Mouse (Mus musculus) hindbrain, embryonic 11.5 days (tissue): ENCODE measurements around the gene Arhgef28. TPM values are rescaled to one million over a fixed set of nuclear protein-coding genes. Genes with fewer than 3 reads are reported as not detected.

ENCODE experiments used
- ATAC-seq: fragments of 200-750 bp; cut with Nextera tagmentation; 2 replicates; pipeline ENCODE4 v1.8.0; 2017; ENCODE audit warnings: mild to moderate bottlenecking, moderate TSS enrichment, moderate library complexity; ENCODE audit not compliant: low FRiP score
- DNase-seq: peaks from one replicate; pipeline ENCODE4 v3.0.0-alpha.2; 2015; ENCODE audit warnings: low spot score
- H3K27ac ChIP-seq: fragments of 300-500 bp; sonication (generic); 2 replicates; pipeline ENCODE4 v1.5.1; 2014; ENCODE audit warnings: mild to moderate bottlenecking, low read depth, low read length
- H3K27me3 ChIP-seq: fragments of 300-500 bp; sonication (generic); 2 replicates; pipeline ENCODE4 v1.6.1; 2014; ENCODE audit warnings: mild to moderate bottlenecking, low read length, moderate library complexity, mixed read lengths; ENCODE audit not compliant: control insufficient read depth, insufficient read depth
- H3K36me3 ChIP-seq: fragments of 300-500 bp; sonication (generic); 2 replicates; pipeline ENCODE4 v1.6.1; 2014; ENCODE audit warnings: mild to moderate bottlenecking, low read length, moderate library complexity, mixed read lengths; ENCODE audit not compliant: control insufficient read depth, insufficient read depth
- H3K4me1 ChIP-seq: fragments of 300-500 bp; sonication (generic); replicated peaks from 2 replicates; pipeline ENCODE4 v1.6.1; 2014; ENCODE audit warnings: low read length, mixed read lengths; ENCODE audit not compliant: control insufficient read depth, insufficient read depth
- H3K4me2 ChIP-seq: fragments of 300-500 bp; sonication (generic); replicated peaks from 2 replicates; pipeline ENCODE4 v1.6.1; 2014; ENCODE audit warnings: mild to moderate bottlenecking, low read depth, low read length
- H3K4me3 ChIP-seq: fragments of 300-500 bp; sonication (generic); 2 replicates; pipeline ENCODE4 v1.5.1; 2014; ENCODE audit warnings: low read depth, low read length
- H3K9ac ChIP-seq: fragments of 300-500 bp; sonication (generic); 2 replicates; pipeline ENCODE4 v1.6.1; 2014; ENCODE audit warnings: low read depth, low read length
- H3K9me3 ChIP-seq: fragments of 300-500 bp; sonication (generic); 2 replicates; pipeline ENCODE4 v1.6.1; 2016; ENCODE audit warnings: low read length; ENCODE audit not compliant: control insufficient read depth
- WGBS: fragments of 180-500 bp; shearing (Covaris S2); extraction: QIAGEN DNeasy Blood & Tissue Kit; methylation state at CpG from one replicate; pipeline ENCODE4 v1.1.7; 2014; 5-methylcytosine and 5-hydroxymethylcytosine counted together
- polyA plus RNA-seq: library from polyadenylated mRNA; unstranded; fragments of >200 nt; fragmentation: Nextera tagmentation; extraction: Ambion mirVana; gene quantifications from 2 replicates; pipeline ENCODE4 v1.2.1, GENCODE M21; 2014

The Arhgef28 gene
- polyA plus RNA-seq, 1 experiment from 2014 or later = 11.8 TPM

DNA sequence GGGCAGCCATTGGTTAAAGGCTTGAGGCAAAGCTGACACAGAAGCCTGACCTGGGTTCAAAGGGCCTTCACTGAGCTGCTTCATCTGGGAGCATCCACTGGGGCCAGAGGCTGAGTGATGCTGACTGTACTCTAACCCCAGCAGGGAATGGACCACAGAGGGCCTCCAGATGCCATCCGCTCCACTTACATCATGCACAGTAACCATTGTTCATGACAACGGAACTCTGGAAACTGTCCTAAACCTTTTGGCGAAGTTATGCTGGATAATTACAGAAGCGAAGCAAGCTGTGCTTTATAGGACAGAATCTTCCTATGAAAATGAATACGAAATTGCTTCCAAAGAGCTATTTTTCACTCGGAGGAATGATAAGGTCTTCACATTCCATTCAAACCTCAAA lies 219.5 kb downstream of the Arhgef28 start:
- no peaks in the 10 kb centered on the region for H3K4me1 ChIP-seq
- no peaks in the 10 kb centered on the region for H3K36me3 ChIP-seq
- H3K27ac ChIP-seq = no peak overlapping the region
- DNase-seq = no peak
- H3K9me3 ChIP-seq = no peaks in the 10 kb centered on the region
- no peak overlapping the region for H3K4me3 ChIP-seq
- H3K27me3 ChIP-seq = no peaks in the 10 kb centered on the region
- no peak overlapping the region for H3K4me2 ChIP-seq
- WGBS = 84% methylated on average over 6 of the region's 6 CpGs
- no peak for ATAC-seq
- H3K9ac ChIP-seq = no peak overlapping the region

DNA sequence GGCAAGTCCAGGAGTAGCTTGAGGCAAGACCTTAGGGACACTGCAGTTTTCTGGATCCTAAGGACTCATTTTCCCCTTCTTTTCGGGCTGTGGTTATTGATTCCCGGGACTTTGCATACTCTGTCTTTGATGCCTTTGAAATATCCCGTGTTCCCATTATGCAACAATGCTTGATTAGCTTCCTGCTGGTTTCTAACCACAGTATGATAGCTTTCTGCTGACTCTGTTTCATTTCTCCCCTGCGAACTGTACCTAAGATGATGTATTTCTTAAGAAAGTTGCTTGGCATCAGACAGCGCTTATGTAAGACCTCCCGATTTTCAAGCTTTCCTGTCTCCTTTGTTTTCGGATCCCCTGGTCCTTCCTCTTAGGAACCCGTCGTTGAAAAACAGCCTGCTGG lies 229.1 kb downstream of the Arhgef28 start:
- 90% methylated on average over 9 of the region's 9 CpGs for WGBS
- Histone ChIP-seq H3K4me1 (no peaks in the 10 kb centered on the region), H3K27ac (no peak overlapping the region), H3K27me3 (no peaks in the 10 kb centered on the region), H3K9ac (no peak overlapping the region), H3K4me3 (no peak overlapping the region), H3K9me3 (no peaks in the 10 kb centered on the region), H3K36me3 (no peaks in the 10 kb centered on the region), H3K4me2 (no peak overlapping the region)
- no peak for DNase-seq
- ATAC-seq = no peak

DNA sequence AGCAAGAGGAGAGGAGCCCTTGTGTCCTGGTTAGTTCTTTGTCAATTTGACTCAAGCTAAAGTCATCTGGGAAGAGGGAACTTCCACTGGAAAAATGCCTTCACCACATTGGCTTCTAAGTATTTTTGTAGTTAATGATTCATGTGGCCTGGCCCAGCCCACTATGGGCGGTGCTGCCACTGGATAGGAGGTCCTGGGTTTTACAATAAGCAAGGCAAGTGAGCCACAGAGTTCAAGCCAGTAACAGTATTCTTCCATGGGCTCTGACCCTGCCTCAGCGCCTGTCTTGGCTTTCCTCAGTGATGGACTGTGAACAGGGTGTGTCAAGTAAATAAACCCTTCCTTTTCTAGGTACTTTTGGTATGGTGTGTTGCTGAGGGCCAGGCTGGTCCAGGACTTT lies 229.6 kb downstream of the Arhgef28 start:
- Histone ChIP-seq H3K4me2 (no peak overlapping the region), H3K27ac (no peak overlapping the region), H3K9ac (no peak overlapping the region), H3K36me3 (no peaks in the 10 kb centered on the region), H3K9me3 (no peaks in the 10 kb centered on the region), H3K4me1 (no peaks in the 10 kb centered on the region), H3K4me3 (no peak overlapping the region), H3K27me3 (no peaks in the 10 kb centered on the region)
- WGBS = 90% methylated on average over 2 of the region's 2 CpGs
- no peak for DNase-seq
- no peak for ATAC-seq

DNA sequence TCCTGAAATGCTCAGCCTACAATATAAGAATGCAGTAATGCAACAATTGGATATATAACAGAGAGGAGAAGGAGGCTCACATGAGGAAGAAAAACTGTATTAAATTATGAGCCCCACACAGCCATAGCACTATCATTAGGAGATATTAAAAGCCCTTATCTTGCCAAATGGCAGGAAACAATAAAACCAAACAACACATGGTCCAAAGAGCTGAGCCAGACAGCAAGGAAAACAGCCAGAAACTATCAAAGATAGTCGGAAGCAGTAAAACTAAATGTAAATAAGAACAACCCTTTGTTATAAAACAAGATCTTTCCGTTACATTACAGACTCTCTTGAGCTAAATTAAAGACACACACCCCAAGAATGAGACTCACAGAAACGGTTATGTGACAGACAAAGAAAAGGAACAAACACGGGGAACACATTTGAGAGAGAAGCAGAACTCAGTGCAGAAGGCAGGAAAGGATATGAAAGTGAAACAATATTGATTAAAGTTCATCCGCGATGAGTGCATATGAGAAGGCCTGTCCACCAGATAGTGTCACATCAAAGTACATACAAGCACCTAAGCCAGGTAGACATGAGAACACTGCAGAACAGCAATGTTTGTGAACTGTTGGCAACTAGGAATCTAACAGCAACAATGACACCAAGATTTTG lies 231.6 kb downstream of the Arhgef28 start:
- WGBS = 88% methylated on average over 6 of the region's 6 CpGs
- Histone ChIP-seq H3K27ac (no peak overlapping the region), H3K36me3 (no peaks in the 10 kb centered on the region), H3K27me3 (no peaks in the 10 kb centered on the region), H3K4me1 (no peaks in the 10 kb centered on the region), H3K4me3 (no peak overlapping the region), H3K9ac (no peak overlapping the region), H3K9me3 (no peaks in the 10 kb centered on the region), H3K4me2 (no peak overlapping the region)
- DNase-seq (no peak), ATAC-seq (no peak)

DNA sequence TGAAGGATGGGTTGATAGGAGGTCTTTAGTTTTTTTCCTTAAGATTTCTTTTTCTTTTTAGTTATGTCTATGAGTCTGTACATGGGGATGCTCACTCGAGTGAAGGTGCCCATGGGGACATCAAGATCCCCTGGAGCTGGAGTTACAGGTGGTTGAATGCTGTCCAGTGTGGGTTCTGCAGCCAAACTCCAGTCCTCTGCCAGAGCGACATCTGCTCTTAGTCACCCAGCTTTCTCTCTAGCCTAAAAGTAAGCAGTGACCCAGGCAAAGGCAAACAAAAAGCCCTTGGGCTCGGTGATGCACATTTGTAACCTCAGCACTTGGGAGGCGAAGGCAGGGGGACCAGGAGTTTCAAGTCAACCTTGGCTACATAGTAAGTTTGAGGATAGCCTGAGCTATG lies 232.3 kb downstream of the Arhgef28 start:
- no peak for ATAC-seq
- Histone ChIP-seq H3K4me3 (no peak overlapping the region), H3K9me3 (no peaks in the 10 kb centered on the region), H3K4me2 (no peak overlapping the region), H3K9ac (no peak overlapping the region), H3K36me3 (no peaks in the 10 kb centered on the region), H3K27ac (no peak overlapping the region), H3K4me1 (no peaks in the 10 kb centered on the region), H3K27me3 (no peaks in the 10 kb centered on the region)
- WGBS = 74% methylated on average over 4 of the region's 4 CpGs
- DNase-seq = no peak

DNA sequence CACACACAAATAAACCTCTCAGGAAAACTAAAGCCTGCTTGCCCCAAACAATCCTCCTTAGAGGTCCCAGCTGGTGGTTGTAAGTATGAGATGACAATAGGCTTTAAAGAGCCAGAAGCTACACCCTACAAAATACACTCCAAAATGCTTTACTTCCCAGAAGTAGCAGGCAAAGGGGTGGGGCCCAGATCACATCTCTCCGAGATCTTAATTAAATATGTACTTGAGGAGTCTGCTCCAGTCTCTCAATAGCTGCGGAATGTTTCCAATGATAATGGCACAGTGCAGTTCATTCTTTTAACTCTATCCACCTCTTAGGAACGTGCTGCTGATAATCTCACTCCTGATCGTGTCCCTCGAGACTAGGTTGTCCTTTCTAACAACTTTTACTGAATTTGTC lies 240.2 kb downstream of the Arhgef28 start:
- 84% methylated on average over 5 of the region's 5 CpGs for WGBS
- Histone ChIP-seq H3K36me3 (no peaks in the 10 kb centered on the region), H3K4me2 (no peak overlapping the region), H3K4me3 (no peak overlapping the region), H3K9ac (no peak overlapping the region), H3K4me1 (no peaks in the 10 kb centered on the region), H3K9me3 (no peaks in the 10 kb centered on the region), H3K27me3 (no peaks in the 10 kb centered on the region), H3K27ac (no peak overlapping the region)
- no peak for DNase-seq
- ATAC-seq = no peak

DNA sequence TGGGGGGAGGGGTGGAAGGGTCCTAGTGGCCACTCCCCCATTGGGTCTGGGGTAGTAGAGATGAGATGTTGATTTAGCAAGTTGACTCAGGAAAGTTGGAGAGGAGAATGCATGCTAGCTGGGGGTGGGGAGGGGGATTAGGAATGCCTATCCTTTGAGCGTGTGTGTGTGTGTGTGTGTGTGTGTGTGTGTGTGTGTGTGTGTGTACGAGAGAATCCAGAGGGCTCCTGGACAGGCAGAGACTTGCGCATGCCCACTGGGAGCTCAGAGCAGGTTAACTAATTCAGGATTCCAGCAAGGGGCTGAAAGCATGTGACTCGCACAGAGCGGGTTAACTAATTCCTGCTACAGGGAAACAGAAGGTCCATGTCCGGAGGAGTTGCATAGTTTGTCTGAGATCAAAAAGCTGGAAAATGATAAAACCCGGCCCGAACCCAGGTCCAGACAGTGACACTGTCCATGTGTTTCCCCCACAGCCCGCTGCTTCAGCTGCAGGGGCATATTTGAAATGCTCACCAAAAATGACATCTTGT lies 241.3 kb downstream of the Arhgef28 start:
- H3K4me3 ChIP-seq = no peak overlapping the region
- no peak overlapping the region for H3K27ac ChIP-seq
- H3K4me1 ChIP-seq = no peaks in the 10 kb centered on the region
- H3K36me3 ChIP-seq = no peaks in the 10 kb centered on the region
- no peak for DNase-seq
- ATAC-seq = no peak
- H3K4me2 ChIP-seq = no peak overlapping the region
- H3K9me3 ChIP-seq = no peaks in the 10 kb centered on the region
- 71% methylated on average over 9 of the region's 9 CpGs for WGBS
- no peaks in the 10 kb centered on the region for H3K27me3 ChIP-seq
- no peak overlapping the region for H3K9ac ChIP-seq

DNA sequence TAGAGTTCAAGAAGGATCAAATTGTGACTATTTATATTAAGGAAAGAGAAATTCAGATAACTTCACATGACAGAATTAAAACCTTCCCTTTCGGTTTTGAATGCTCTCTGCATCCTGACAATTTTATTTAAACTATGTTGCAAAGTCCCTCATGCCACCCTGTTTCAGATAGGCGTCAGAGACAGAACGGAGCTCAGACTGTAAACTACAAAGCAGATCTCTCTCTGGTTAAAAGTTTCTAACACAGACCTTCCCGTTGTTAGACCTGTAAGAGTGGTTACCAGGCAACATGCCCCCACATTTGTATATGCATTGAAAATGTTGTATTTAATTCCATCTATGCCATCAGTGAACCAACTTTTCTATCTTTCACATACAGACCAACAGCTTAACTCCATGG lies 246.1 kb downstream of the Arhgef28 start:
- Histone ChIP-seq H3K4me2 (no peak overlapping the region), H3K9ac (no peak overlapping the region), H3K4me1 (no peaks in the 10 kb centered on the region; the same call in 1 of the 2 replicates), H3K27me3 (no peaks in the 10 kb centered on the region), H3K27ac (no peak overlapping the region), H3K4me3 (no peak overlapping the region), H3K36me3 (no peaks in the 10 kb centered on the region), H3K9me3 (no peaks in the 10 kb centered on the region)
- 78% methylated on average over 4 of the region's 4 CpGs for WGBS
- no peak for DNase-seq
- ATAC-seq = no peak

DNA sequence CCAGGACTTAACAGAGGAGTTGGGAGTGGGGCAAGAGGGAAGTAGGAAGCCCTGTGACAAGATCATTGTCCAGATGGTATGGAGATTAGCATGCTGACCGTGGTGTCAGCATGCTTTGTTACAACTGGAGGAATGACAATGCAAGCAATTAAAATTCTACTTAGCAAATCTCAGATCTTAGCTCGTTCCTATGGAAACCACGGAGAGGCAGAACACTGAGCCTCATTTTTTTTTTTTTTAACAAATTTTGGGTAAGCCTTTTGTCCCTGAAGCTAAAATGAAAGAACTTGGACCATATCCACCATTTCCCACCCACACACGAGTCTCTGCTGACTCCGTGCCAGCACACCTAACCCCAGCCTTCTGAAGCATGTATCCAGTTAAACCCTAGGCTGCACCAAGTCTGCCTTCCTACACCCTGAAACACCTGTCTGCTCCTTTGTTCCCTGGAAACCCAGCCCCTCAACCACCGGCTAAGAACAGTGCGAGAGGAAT lies 246.8 kb downstream of the Arhgef28 start:
- H3K27me3 ChIP-seq = no peaks in the 10 kb centered on the region
- peak; percentile 68; the same call in 1 of the 2 replicates for ATAC-seq
- no peaks in the 10 kb centered on the region for H3K9me3 ChIP-seq
- 22% methylated on average over 7 of the region's 7 CpGs for WGBS
- H3K4me1 ChIP-seq = no peaks in the 10 kb centered on the region; the same call in 1 of the 2 replicates
- no peak overlapping the region; the same call in 1 of the 2 replicates for H3K27ac ChIP-seq
- H3K4me3 ChIP-seq = no peak overlapping the region
- H3K36me3 ChIP-seq = no peaks in the 10 kb centered on the region
- DNase-seq = peak; percentile 47
- H3K4me2 ChIP-seq = no peak overlapping the region
- H3K9ac ChIP-seq = no peak overlapping the region
